Mouse (Mus musculus): Measurements from ENCODE around the gene Triml2. TPM values are rescaled to one million over a fixed set of nuclear protein-coding genes. Genes with fewer than 3 reads are reported as not detected.

Gene Triml2
- polyA plus RNA-seq, 1 experiment from 2014 or later = not detected

GRCm38 (mm10) chr8:43243326-43243725 lies 63.0 kb downstream of the Triml2 start:
- no peaks in the 10 kb centered on the region for H3K4me1 ChIP-seq
- no peak overlapping the region for H3K27ac ChIP-seq
- H3K4me2 ChIP-seq = no peak overlapping the region
- no peaks in the 10 kb centered on the region for H3K9me3 ChIP-seq
- no peak overlapping the region for H3K4me3 ChIP-seq (replicated peaks)
- no peaks in the 10 kb centered on the region for H3K27me3 ChIP-seq (replicated peaks)
- no peaks in the 10 kb centered on the region for H3K36me3 ChIP-seq
- H3K9ac ChIP-seq = no peak overlapping the region
- no peak for ATAC-seq (ENCODE audit: insufficient read depth, low FRiP score, low read depth)
- 79% methylated on average over 3 of the region's 3 CpGs for WGBS

Other genes with a start within 250 kb of the Triml2 start
- not detected in 2 replicates for gene Triml1, start 39.1 kb upstream of the Triml2 start, polyA plus RNA-seq (2015; fragmentation: Nextera tagmentation; extraction: Ambion mirVana)
- not detected in 2 replicates for gene Zfp42, start 126.4 kb downstream of the Triml2 start, polyA plus RNA-seq (2015; fragmentation: Nextera tagmentation; extraction: Ambion mirVana)